Mouse (Mus musculus): ENCODE measurements around the gene Sppl2a. TPM values are rescaled to one million over a fixed set of nuclear protein-coding genes. Genes with fewer than 3 reads are reported as not detected.
"Not testable (repeated sequence)": the region's sequence is repeated elsewhere in the genome, so short reads cannot be mapped to it uniquely, and the experiment has no call there.

The Sppl2a gene
- polyA plus RNA-seq (2012; rRNA removed): 14.6 and 15.6 TPM in 2 replicates

DNA sequence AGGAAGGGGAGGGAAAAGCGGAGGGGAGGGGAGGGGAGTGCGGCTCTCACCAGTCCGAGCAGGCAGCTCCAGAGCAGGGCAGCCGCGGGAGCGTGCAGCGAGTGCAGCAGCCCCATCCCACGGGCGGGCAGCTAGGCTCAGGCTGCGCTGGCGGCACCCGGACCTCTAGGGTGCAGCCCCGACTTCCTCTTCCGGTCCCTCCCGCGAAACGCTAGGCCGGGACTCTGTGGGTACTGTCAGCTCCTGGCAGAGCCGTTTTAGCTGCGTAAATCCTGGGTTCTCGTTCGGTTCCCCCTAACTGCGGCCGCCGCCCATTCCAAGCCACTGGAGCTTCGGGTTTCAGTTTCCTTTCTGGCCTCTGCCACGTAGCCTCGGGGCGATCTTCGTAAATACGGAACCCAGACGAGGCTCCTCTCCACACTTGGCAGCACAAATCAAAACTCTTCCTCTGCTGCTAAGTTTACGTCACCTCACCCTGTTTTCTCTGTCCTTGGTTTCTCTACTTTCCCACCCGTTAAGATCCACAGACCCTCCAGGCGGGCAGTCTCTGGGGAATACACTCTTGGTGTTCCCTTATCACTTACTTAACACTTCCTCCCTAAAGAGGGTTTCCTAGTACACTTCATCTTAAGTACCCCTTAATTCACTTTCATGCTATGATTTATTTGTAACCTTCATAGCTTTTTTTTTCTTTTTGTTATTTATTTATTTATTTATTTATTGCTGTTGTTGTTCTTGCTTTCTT, at the start of gene Sppl2a:
TSS of gene Sppl2a (minus strand) at position 339 of the 745 bp plus-strand sequence.
- no peak for DNase-seq (ENCODE audit: low read depth)

DNA sequence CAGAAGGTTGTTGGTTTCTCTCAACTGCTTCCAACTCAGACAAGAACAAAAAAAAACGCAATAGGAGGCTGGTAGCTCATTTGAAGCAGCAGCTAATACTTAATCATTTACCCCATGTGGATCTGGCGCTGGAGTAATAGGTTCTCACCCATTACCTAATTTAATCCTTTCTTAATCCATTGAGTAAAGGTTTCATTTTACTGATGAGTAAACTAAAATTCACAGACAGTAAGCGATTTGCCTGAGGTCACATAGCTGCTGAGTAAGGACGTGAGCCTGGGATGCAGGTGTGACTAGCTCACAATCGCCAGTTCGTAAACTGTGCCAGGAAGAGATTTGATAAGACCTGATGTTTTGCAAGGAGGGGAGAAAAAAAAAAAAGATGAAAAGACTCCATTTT, 44.4 kb upstream of the Sppl2a start:
- no peak for DNase-seq (ENCODE audit: low read depth)

DNA sequence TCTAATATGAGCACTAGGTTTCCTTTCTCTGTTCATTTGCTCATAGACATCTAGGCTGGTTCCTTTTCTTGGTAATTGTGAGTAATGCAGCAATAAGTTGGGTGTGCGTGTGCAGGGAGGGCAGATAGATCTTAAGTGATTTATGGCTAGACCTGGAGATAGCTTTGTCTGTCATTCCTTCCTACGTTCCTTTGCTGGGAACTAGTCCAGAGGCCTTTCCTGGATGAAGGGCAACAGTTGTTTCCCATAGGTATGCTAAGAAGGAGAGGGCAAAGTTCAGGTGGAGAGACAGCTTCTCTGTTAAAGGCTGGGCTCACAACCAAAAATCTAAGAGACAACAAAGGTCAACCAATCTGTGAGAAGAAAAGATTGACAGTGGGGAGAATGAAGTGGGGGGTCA, 28.7 kb upstream of the Sppl2a start:
- DNase-seq (ENCODE audit: low read depth): no peak

DNA sequence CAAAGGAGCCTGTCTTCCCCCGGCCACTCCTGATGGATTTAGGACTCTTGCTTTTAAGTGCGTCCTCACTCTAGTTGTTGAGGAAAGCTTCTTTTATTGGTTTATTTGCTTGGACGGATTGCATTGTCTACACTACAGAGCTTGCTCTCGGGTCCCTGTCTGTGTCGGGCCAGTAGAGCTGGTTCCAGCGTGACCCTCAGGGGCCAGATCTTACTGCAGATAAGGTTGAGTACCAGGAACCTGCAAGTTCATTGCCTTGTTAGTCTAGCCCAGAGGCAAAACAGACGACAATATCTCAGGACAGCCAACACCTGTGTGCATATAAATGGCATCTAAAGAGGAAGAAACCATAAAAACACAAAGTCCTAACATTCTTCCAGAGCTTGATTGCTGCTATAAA, 22.6 kb upstream of the Sppl2a start:
- DNase-seq (ENCODE audit: low read depth): no peak

DNA sequence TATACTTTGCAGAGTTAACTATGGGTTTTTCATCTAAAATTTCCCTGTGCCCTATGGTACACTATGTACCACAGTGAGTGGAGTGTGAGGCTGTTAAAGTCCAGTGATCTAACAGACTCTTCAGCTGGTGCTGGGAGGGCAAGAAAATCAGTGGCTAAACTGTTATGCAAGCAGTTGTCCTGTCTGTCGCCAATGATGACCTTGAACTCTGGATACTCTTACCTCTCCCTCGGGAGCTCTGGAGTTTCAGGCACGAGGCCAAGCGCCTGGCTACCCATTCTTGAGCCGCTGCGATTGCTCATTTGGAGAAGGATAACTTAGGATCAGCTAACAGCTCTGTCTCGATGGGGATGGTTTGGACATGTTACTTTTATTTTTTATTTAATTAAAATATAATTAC, 18.1 kb upstream of the Sppl2a start:
- no peak for DNase-seq (ENCODE audit: low read depth)

DNA sequence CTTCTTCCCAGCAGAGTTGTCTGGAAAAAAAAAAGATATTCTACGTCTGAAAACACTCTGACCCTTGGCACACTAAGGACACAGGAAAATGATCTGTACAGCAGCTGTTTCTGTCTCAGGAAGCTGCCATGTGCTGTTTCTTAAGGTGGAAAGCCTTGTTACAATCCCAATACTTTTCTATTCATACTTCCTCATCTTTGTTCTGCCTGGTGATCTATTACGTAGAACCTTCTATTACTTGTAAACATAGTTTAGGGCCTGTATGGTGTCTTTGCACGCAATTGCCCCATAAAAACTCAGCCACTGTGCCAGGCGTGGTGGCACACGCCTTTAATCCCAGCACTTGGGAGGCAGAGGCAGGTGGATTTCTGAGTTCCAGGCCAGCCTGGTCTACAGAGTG, 17.4 kb upstream of the Sppl2a start:
- no peak for DNase-seq (ENCODE audit: low read depth)

DNA sequence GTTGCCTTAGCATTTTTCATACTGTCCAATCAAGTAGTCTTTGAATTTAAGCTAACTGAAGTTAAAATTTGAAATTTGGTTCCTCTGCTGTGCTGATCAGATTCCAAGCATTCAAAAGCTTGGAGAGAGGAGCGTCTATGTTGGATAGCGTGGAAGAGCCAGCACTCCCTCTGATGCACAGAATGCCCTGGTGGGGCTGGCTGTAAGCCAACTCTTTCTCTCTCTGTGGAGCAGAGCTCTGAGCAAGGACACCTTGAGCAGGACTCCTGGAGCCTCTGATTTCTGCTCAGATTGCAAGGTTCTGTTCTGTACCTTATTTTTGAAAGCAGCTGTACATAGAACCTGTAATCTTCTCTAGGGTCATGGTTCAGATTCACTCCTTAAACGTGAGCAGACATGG, 16.8 kb upstream of the Sppl2a start:
- no peak for DNase-seq (ENCODE audit: low read depth)

DNA sequence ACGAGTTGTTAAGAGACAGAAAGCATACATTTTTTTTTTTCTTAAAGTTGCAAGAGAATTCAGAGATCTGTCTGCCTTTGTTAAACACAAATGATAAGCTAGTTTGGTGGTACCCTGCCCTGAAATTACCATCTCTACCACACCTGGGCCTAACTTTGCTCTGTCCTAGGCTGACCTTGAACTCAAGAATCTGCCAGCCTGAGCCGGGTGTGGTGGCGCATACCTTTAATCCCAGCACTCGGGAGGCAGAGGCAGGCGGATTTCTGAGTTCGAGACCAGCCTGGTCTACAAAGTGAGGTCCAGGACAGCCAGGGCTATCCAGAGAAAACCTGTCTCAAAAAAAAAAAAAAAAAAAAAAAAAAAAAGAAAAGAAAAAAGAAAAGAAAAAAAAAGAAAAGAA, 16.3 kb upstream of the Sppl2a start:
- not testable (repeated sequence) for DNase-seq (ENCODE audit: low read depth)

DNA sequence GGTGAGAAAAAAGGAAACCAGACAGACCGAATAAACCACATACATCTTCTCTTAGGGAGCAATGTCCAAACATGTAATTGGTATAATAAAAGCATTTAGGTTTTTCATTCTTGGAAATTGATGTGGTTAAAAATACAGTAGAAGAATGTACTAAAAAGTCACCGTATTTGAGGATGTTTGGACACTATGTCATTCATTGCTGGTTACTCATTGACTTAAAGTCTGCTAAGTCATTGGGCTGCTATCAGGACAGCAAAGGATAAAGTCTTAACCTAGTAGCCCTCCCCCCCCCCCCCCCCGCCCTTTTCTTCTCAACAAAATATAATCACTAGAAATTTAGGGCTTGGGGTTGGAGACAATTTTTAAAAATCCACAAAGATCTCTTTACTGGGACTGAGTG, 15.2 kb upstream of the Sppl2a start:
- DNase-seq (ENCODE audit: low read depth): no peak

DNA sequence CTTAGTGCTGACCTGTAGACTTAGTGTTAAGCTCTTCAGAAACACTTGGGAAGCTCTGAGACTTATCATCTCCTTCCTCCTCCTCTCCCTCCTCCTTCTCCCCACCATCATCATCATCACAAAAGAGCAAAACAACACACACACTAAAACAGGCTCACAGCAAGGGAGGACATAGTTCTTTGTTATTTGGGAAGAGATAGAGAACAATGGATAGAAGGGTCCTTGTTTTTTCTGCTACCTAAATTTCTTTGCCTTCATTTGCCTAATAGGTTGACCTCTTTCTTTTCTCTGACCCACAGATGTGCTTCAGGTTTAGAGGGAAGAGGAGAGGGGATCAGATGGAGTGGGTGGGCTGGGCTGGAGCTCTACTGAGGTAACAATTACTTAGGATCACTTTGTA, 14.6 kb upstream of the Sppl2a start:
- DNase-seq (ENCODE audit: low read depth): no peak

DNA sequence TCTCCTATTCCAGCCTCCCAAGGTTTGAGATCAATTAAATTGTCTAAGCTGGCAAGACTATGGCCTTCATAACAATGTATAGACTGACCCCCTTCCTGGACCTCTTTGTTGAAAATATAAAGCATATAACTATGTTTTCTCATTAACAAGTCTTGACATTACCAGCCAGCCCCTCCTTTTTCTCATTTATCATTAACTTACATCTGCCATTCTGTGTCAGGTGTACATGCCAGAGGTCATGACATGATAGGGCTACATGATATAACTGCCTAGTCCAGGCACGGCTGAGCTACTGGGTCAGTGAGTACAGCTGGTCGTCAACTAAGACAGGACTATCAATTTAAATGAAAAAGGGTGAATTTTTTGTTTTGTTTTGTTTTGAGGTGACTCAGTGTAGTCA, 10.2 kb upstream of the Sppl2a start:
- DNase-seq (ENCODE audit: low read depth): no peak

DNA sequence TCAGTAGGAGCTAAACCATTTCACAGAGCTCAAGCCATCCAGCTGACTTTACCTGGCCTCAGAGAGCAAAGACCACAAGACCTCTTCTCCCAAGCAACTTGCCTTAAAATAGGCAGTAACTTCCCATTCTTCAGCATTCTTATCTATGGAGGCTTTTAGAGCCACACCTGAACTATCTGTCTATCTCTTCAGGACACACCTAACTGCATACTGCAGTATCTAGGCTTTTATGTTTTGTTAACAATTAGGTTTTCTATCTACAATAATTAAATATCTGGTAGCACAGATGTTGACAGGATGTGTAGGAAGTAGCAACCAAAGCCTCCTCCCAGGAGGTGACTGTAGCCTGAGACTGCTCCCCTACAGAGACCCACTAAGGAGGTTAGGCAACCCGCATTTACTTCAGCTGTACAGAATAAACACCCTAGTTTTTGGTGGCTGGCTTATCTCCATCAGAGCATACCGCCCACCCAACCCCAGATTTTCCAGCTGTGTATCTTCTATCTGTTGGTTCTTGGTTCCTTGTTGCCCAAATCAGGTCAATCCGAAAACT, 7.4 kb upstream of the Sppl2a start:
- no peak for DNase-seq (ENCODE audit: low read depth)

DNA sequence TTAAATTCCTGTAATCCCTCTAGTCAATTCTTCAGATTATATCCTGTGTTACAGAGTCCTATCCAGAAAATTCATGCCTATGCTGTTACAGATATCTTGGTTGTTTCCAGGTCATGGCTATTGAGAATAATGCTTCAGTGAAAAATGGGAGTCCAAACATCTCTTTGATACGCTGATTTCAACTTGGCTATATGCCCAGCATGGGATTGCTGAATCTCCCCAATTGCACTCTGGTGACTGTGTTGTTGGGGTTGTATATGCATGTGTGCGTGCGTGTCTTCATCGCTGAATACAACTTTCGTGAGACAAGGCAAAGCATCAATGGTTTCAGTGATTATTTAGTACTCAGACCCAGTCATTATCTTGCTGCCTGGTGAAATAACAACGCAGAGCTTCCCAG, 5.0 kb upstream of the Sppl2a start:
- DNase-seq (ENCODE audit: low read depth): no peak

DNA sequence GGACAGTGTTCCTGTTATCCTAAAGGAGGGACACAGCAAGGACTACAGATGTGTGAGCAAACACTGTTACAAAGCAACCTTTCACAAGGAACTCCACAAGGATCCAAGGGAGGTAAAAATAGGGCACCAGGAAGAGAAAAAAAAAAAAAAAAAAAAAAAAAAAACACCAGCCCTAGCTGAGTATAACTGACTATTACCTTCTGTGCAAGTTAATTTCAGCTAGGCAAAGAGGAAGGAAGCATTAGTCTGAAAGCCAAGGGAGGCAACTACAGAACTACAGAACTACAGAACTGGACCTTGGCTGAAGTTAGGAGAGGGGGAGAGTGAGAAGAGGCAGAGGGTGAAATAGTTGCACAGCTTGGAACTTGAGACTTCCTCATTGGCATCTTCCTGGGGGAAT, 886 bp upstream of the Sppl2a start:
- DNase-seq (ENCODE audit: low read depth): no peak

DNA sequence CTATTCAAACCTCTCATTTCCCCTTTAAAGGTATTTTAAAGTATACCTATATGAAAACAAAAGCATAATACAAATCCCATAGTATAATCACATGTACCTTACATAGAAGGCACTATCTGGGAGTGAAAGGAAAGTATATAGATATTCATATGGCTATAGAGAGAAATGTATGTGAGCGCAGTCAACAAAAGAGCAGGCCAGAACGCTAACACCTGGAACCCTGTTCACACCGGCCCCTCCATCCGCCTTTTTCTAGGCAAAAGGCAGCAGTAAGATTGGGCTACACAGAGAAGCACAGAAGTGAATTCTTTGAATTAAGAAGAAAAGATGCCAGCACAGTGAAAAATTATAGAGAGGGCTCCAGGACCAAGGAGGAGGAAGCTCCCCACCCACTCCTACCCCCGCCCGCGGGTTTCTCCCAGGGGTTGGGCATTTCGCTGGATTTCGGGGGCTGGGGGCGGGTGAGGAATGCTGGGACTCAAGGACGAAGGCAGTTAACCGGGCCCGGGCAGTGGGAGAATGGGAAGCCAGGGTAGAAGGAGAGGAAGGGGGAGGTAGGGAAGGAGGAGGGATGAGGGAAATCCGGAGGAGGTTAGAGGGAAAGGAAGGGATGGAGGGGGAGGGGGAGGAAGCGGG, 656 bp downstream of the Sppl2a start:
- DNase-seq (ENCODE audit: low read depth): no peak

DNA sequence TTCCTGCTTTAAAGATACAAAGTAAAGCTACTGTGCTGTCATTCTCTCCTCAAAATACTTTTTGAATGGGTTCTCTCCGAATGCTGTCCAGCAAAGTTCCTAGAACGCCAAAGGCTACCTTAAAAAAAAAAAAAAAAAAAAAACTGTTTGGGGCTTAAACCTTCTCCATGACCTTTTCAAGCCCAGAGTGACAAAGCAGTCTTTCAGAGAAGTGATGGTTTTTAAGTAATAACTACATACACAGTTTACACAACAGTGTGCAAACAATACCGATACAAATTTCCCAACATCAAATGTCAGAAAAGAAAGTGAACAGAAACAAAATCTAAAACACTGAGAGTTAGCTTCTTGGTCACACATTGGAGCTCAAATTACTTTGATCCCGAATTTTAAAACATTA, 1.3 kb downstream of the Sppl2a start:
- no peak for DNase-seq (ENCODE audit: low read depth)

DNA sequence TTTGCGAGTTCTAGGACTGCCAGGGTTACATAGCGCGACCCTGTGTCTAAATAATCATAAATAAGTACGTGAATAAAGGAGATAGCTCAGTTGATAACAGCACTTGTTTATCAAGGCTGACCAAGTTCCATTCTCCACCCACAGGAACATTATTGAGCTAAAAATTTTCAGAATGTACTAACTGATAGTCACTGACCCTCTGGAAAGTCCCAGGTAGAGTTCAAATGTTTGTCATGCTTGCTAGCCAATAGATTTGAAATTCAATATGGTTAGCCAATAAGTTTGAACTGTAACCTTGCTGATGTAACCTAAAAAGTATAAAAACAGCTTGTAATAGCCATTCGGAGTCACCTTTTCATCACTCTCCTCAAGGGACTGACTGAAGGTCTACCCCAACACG, 4.4 kb downstream of the Sppl2a start:
- no peak for DNase-seq (ENCODE audit: low read depth)

DNA sequence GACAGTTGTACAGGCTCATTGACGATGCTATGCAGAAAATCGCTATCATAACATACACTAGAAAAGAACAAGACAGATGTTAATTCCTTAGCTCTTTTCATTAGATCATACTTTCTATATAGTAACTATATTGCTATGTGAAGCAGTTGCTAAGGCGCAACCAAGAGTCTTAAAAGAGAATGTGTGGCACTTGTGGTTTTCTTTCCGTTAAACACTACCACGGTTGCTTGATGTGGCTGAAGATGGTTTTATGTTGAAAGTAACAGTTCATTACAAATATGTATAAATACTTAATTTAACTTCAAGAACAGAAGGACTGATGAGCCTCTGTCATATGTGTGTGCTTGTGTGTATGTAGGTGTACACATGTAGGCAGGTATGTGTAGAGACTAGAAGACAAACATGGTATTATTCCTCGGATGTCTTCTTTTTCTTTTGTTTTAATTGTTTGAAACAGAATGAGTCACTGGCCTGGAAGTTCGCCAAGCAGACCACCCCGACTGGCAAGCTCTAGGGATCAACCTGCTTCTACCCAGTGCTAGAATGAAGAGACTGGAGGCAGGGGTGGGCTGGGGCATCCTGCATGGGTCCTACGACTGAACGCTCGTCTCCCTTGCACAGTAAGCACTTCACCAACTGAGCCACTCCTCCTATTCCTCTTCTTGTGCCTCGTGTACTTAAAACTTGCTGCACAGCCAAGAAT, 12.5 kb downstream of the Sppl2a start:
- DNase-seq (ENCODE audit: low read depth): no peak

DNA sequence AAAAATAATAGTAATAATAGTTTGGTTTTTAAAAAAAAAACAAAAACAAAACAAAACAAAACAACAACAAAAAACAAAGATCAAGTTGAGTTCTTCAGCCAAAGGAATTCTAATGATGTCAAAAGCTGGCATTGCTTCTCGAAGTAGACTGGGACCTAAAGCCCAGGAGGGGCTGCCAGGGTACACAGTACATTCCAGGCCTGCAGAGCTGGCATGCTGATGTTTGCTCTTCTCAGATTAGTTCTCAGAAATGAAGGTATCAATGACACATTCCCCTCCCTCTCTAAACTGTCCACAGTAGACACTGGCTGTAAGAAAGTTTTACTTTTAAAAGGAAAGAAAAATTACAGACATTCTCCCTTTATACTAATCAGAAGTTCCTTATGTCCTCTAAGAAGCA, 16.8 kb downstream of the Sppl2a start:
- DNase-seq (ENCODE audit: low read depth): no peak

DNA sequence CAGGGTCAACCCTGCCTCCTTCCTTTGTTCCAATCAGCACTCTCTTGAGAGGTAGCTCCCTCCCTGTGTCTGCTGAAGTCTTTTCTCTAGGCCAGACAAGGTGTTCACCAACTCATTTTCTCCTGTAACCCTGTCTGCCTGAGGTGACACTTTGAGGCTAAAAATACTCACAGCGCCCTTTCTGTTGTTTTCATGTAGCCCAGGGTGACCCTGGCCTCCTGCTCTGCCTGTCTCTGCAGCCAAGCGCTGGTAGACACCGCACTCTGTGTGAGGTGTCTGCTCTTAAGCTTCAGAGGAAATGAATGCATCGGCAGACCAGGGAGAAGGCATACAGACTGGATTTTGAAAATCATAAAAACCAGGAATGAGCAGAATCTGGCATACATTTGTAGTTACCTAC, 18.9 kb downstream of the Sppl2a start:
- no peak for DNase-seq (ENCODE audit: low read depth)

DNA sequence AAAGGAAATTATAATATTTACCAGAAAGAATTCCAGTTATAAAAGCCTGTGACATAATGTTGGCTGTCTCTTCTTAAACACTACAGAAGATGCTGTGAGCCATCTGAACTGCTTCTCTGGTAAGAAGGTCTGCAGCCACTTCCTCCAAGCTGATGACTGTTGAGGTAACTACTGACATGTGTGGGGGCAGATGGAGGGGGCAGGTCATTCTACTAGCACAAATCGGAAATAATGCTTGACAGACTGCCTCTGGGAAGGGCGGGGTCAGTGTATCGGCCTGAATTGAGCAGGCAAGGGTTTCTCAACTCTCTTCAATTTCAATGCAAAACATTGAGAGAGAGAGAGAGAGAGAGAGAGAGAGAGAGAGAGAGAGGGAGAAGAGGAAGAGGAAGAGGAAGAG, 28.9 kb downstream of the Sppl2a start:
- DNase-seq (ENCODE audit: low read depth): no peak

DNA sequence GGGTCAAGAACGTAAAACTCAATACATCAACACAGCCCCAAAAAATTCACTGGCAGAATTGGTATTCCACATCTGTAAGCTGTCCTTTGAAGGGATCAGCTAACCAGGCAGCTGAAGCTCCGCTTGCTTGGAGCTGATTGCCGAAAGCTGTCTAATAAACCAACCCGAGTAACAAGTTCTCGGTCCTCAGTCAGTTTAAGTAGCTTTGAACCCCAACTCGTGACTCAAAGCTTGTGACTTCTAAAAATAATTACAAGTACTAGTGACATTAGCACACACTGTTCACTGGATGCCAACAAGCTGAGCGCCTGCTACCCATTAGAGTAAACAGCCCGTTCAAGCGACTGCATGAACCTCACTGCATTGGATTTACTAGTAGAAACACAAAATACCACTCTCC, 35.5 kb downstream of the Sppl2a start:
- no peak for DNase-seq (ENCODE audit: low read depth)

DNA sequence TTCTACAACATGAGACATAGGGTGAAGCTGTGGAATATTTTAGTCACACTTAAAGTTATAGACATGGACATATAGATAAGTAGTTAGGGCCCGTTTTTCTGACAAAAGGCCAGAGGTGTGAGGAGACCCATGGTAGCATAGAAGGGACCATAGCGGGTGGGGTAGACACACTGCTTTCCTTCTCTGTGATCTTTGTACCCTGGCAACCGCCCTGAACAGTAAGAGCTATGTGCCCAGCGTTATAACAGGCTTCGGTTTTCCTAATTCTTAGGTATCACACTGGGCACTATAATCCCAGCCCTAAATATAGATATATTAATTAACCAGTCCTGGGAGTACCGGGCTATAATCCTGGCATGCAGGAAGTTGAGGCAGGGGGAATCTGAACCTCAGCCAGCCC, 36.1 kb downstream of the Sppl2a start:
- no peak for DNase-seq (ENCODE audit: low read depth)
